Mouse (Mus musculus) spleen, adult 2 months (tissue): ENCODE results near the gene Cd209e.
"Not testable (repeated sequence)": the region's sequence is repeated elsewhere in the genome, so short reads cannot be mapped to it uniquely, and the experiment has no call there.

Source experiments
- CTCF ChIP-seq: fragments of 200-500 bp; IDR thresholded peaks from 2 replicates; pipeline ENCODE4 v1.5.1; 2011; ENCODE audit warnings: mild to moderate bottlenecking, inconsistent platforms; ENCODE audit not compliant: insufficient read depth, insufficient read length, insufficient replicate concordance; ENCODE audit errors: extremely low read depth
- POLR2A ChIP-seq: fragments of 200-500 bp; IDR thresholded peaks from 2 replicates; pipeline ENCODE4 v1.6.1; 2011; ENCODE audit warnings: low read depth, low read length, inconsistent platforms

GRCm38 (mm10) chr8:3862736-3863135 is 8.6 kb upstream of the Cd209e start:
- not testable (repeated sequence) for TF ChIP-seq POLR2A, CTCF
